Mouse (Mus musculus): ENCODE measurements around the gene Vasn.

Gene Vasn

GRCm38 (mm10) chr16:4641119-4641838, 1.5 kb downstream of the Vasn start:
- DNase-seq (ENCODE audit: extremely low read depth, insufficient read length, low spot score) = peak; percentile 59

DNA sequence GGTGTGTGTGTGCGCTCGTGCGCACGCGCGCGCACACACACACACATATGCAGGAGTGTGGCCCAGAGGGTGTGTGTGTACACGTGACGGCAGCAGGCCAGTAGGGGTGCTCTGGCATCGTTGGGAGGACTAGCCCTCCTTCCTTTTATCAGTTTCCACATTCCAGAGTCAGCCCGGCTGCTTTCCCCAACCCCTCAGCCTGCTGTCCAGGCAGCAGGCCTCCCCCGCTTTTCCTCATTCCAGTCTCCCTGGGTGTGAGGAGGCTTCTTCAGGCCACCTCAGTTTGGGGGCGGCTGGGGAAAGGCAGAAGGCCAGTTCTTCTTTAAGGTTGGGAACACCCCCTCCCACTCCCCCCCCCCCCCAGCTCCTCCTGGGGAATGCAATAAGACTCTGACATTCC, 2.4 kb downstream of the Vasn start:
- DNase-seq (ENCODE audit: extremely low read depth, insufficient read length, low spot score) = peak; percentile 82

DNA sequence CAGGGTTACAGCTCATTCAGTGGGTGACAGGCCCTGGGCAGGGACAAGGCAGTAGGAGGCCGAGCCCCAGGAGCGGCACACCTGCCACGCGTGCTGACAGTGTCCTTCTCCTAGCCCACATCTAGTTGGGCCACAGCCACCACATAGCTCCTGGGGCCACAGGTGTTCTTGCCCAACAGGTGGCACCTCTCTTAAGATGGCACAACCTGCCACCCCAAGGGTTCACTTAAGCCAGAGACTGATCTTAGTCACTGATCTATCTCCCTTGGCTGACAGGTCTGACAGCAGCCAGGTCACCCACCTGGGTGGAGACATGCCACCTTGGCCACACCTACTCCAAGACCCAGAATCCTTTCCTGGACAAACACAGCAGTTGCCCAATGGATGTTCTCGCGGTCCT, 3.2 kb downstream of the Vasn start:
- DNase-seq (ENCODE audit: extremely low read depth, insufficient read length, low spot score) = peak; percentile 49

DNA sequence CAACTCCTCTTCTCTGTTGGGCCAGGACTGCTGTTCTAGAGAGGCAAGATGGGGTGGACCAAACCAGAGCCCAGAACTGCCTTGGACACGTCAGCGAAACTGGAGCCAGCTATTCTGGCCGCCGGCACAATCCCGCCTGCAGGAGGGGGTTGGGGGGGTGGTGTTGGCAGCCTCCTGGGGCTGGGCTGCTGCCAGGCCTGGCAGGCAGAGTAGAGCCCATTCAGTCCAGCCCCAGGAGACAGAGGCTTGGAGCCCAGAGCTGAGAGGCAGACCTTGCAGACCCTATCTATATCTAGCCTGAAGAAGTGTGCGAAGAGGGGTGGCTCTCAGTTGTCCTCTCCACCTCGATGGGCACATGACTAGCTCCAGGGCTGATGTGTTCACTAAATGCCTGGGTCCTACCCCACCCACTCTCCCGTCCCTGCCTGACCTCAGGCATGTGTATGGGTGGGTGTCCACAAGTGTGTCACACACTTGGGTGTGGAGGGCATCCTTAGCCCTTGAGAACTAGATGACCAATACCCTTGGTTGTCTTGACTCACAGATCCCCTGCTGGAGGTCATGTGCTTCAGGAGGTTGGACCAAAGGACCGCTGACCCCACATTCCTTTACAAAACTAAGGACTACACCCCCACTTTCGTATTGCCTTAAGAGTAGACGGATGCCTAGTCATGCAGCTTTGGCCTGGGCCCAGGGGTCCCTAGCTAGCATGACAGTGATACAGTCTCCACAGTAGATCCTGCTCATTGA, 4.1 kb downstream of the Vasn start:
- peak; percentile 95 for DNase-seq (ENCODE audit: extremely low read depth, insufficient read length, low spot score)

DNA sequence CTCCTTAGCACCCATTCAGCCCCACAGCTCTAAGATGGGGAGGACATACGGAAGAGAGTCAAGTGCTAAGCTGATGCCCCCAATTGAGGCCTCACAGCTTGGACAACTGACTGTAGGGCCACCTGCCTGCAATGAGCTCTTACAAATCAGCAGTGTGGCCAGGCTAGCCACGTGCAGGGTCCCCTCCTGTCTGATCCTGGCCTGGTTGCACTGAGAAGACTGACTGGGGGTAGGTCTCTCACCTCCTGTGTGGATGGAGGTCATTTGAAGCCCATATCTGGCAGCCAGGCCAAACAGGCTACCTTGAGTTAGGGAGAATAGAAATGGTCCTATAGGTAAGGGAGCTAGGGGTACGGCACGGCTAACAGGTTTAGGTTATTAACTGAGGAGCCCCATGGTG, 6.1 kb downstream of the Vasn start:
- DNase-seq (ENCODE audit: extremely low read depth, insufficient read length, low spot score) = no peak

- no peak for DNase-seq (ENCODE audit: extremely low read depth, insufficient read length, low spot score)
These were observed 7.1 kb downstream of the Vasn start for GRCm38 (mm10) chr16:4646831-4647230.

- peak; percentile 78 for DNase-seq (ENCODE audit: extremely low read depth, insufficient read length, low spot score)
These were observed 8.0 kb downstream of the Vasn start for GRCm38 (mm10) chr16:4647651-4648141.

DNA sequence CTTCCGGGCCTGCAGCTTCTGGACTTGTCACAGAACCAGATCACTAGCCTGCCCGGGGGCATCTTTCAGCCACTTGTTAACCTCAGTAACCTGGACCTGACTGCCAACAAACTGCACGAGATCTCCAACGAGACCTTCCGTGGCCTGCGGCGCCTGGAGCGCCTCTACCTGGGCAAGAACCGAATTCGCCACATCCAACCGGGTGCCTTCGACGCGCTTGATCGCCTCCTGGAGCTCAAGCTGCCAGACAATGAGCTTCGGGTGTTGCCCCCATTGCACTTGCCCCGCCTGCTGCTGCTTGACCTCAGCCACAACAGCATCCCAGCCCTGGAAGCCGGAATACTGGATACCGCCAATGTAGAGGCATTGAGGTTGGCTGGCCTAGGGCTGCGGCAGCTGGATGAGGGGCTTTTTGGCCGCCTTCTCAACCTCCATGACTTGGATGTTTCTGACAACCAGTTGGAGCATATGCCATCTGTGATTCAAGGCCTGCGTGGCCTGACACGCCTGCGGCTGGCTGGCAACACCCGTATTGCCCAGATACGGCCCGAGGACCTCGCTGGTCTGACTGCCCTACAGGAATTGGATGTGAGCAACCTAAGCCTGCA, 8.8 kb downstream of the Vasn start:
- no peak for DNase-seq (ENCODE audit: extremely low read depth, insufficient read length, low spot score)

DNA sequence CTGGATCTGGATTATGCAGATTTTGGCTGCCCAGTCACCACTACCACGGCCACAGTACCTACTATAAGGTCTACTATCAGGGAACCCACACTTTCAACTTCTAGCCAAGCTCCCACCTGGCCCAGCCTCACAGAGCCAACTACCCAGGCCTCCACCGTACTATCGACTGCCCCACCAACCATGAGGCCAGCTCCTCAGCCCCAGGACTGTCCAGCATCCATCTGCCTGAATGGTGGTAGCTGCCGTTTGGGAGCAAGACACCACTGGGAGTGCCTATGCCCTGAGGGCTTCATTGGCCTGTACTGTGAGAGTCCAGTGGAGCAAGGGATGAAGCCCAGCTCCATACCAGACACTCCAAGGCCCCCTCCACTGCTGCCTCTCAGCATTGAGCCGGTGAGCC, 9.5 kb downstream of the Vasn start:
- DNase-seq (ENCODE audit: extremely low read depth, insufficient read length, low spot score) = no peak

DNA sequence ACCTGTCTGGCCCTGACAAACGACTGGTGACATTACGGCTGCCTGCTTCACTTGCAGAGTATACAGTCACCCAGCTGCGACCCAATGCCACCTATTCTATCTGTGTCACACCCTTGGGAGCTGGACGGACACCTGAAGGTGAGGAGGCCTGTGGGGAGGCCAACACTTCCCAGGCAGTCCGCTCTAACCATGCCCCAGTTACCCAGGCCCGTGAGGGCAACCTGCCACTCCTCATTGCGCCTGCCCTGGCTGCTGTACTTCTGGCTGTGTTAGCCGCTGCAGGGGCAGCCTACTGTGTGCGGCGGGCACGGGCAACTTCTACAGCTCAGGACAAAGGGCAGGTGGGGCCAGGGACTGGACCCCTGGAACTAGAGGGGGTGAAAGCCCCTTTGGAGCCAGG, 10.0 kb downstream of the Vasn start:
- DNase-seq (ENCODE audit: extremely low read depth, insufficient read length, low spot score) = no peak

- DNase-seq (ENCODE audit: extremely low read depth, insufficient read length, low spot score) = no peak
These were observed 10.4 kb downstream of the Vasn start for GRCm38 (mm10) chr16:4650161-4650560.

DNA sequence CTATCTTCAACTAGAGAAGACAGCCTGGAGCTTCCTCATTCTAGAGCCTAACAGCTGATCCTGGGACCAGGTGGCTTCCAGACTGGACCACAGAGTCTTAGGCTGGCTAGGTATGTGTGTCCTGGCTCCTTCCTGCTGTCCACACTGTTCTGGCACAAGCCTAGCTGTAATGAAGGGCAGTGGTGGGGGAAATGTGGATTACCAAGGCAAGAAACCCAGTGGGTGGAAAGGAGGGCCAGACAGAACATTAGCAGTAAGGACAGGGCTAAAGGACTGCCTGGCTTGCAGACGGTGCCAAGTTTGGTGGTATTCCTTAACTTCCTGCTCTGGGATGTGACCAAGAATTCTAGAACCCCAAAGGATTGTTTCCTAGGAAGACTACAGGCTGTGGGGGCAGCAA, 11.3 kb downstream of the Vasn start:
- no peak for DNase-seq (ENCODE audit: extremely low read depth, insufficient read length, low spot score)

GRCm38 (mm10) chr16:4651624-4652023, 11.9 kb downstream of the Vasn start:
- no peak for DNase-seq (ENCODE audit: extremely low read depth, insufficient read length, low spot score)

DNA sequence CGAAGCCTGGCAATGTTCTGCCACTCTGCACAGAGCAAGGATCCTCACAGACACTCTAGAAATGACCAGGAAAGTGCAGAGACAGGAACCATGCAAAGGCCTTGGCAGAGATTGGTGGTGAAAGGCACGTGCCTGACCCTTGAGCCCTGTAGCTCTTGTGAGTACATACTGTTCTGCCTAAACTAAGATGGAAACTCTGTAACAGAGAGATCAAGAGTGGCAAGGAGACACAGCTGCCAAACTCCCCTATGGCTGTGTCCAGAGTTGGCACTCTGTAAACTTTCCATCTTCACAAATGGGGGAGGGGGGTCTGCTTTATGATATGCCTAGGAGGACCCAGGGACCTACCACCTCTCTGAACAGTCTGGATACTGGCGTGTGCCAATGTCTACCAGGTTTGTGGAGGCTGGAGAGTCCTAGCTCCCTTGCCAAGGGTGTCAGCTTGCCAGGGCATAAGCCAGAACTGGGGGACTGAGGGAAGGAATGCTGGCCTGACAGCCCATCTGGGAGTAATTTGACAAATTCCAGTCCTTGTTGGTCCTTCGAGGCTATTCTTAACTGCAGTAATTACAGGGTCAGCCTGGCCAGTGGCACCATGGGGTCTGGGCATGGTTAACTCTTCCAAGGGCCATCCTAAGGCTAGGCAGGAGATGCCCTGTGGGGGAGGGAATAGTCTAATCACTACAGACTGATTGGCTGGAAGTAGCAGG, 13.1 kb downstream of the Vasn start:
- DNase-seq (ENCODE audit: extremely low read depth, insufficient read length, low spot score) = no peak

DNA sequence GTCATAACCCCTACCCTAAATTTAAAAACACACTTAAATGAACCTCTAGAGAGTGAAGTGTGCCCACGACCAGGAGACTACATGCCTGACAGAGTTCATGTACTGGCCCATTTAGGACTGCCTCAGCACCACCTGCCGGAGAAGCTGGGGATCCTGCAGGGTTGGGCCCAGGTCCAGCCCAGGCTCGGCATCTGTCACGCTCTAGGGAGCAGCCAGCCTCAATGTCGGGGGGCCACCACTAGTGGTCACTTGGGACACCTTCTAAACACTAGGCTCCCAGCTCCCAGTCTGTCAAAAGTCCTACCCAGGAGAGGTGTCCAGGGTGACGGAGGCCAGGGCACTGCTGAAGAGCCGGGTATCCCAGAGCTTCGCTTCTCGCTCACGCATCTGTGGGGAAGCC, 15.0 kb downstream of the Vasn start:
- no peak for DNase-seq (ENCODE audit: extremely low read depth, insufficient read length, low spot score)

- DNase-seq (ENCODE audit: extremely low read depth, insufficient read length, low spot score) = no peak
These were observed 15.6 kb downstream of the Vasn start for GRCm38 (mm10) chr16:4655251-4655734.

DNA sequence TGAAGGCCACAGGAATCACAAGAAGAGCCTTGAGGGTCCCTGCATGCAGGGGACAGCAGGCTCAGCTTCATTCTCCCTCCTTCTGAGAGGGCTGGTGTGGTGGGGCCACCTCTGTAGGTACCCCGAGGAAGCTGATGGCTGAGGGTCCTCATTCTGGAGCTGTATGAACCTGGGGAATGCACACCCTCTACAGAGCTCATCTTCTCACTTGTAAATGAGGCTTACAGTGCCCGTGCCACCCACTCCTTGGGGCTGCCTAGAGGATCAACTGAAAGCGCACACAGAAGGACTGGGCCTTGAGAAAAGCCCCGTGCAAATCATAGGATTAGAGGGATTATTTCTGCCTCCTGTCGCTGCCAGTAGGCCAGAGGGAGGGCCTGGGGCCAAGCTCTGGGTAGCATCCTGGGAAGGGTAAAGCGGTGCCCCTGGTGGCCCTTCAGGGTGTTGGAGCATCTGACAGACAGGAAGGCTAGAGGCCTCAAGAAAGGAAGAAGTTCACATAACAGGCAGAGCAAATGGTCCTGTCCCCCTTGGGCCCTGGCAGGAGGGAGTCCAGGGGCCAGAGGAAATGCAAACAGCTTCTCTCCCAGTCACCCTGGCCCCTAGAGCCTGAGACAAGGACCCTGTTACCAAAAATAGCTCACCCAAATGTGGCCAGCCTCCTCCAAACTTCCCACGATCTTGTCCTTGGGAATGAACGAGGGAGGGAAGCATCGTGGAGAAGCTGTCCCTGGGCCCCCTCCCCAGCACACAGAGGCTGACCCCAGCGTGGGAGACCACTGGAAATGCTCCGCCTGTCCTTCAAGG, 16.2 kb downstream of the Vasn start:
- DNase-seq (ENCODE audit: extremely low read depth, insufficient read length, low spot score) = no peak

GRCm38 (mm10) chr16:4656571-4657081, 16.9 kb downstream of the Vasn start:
- DNase-seq (ENCODE audit: extremely low read depth, insufficient read length, low spot score) = no peak

DNA sequence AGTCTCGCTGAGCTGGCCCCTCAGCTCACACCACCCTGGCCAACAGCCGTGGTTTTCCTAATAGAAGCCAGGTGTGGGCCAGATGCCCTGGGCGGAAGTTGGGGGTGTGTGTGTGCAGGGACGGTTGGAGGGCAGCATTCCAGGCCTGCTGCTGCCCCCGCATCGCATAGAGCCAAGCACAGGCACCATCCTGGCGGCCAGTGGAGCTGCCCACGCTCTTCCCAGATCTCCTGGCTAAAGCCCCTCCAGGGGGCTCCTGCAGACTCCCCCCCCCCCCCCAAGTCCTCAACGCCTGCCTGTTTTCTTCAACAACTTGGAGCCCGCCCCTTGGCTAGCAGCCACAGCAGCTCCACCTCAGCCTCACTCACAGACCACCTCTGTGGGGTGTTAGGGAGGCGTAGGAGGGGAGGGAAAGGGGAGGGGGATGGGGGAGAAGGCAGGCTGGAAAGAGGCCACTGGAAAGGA, 19.1 kb downstream of the Vasn start:
- no peak for DNase-seq (ENCODE audit: extremely low read depth, insufficient read length, low spot score)

GRCm38 (mm10) chr16:4659326-4659725, 19.6 kb downstream of the Vasn start:
- DNase-seq (ENCODE audit: extremely low read depth, insufficient read length, low spot score) = no peak
